In the genomic region with DNA sequence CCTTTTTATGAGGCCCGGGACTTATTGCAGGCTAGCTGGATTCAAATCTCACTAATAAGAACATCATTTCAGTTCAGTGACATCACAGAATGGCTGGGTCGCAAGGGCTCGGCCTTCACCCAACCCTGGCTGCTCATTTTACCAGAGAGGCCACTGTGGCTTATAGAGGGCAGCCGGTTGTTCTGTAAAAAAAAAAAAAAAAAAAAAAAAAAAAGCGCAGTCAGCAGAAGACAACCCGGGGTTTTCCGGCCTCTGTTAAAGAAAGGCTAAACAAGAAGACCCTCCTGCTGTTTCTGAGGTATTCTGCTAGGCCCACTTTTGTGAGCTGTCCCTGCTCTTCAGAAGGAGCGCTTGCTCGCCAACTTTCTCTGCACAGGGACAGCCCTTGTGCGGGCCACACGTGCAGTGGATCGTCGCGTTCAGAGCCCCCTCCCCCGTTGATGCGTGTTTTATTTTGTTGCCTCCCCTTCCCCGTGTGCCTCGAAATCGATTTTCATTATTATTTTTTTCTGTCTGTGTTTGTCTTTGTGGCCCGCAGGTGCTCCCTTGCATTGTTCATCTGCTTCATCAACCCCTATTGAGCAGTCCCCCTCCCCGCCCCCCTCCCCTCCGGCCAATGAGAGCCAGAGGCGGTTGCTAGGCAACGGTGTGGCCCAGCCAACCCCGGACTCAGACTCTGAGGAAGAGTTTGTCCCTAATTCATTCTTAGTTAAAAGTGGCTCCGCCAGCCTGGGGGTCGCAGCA, we compare ENCODE assay signal across 8 mouse cellular contexts.
DNase-seq lines count a peak whose midpoint lies in the region; ATAC-seq lines count a peak whose summit lies in the region.

No protein-coding gene starts in this region.

- no peak overlapping the region for H3K27ac ChIP-seq in heart, embryonic 15.5 days
- H3K27ac ChIP-seq in embryonic facial prominence, embryonic 12.5 days = no peak overlapping the region
- H3K27ac ChIP-seq in midbrain, embryonic 13.5 days = no peak overlapping the region

- peak; percentile 72; the same call in 1 of the 2 replicates for ATAC-seq in heart, embryonic 15.5 days (replicated peaks; ENCODE audit: insufficient number of reproducible peaks, insufficient read depth, low FRiP score, low read depth)
- peak; percentile 67 for ATAC-seq in embryonic facial prominence, embryonic 12.5 days (ENCODE audit: insufficient number of reproducible peaks, insufficient read depth, low FRiP score, low TSS enrichment)
- ATAC-seq in midbrain, embryonic 13.5 days = peak; percentile 95
- no peak for ATAC-seq in monocyte, adult 5-6 weeks (replicated peaks; ENCODE audit: insufficient number of reproducible peaks, low FRiP score, low TSS enrichment, poor library complexity, severe bottlenecking)

- peak overlapping the region; percentile 36 for H3K4me3 ChIP-seq in heart, embryonic 15.5 days
- peak overlapping the region; percentile 30 for H3K4me3 ChIP-seq in embryonic facial prominence, embryonic 12.5 days
- H3K4me3 ChIP-seq in midbrain, embryonic 13.5 days (replicated peaks) = peak overlapping the region; percentile 40

- peaks cover 81% of the 10 kb centered on the region for H3K27me3 ChIP-seq in heart, embryonic 15.5 days
- H3K27me3 ChIP-seq in embryonic facial prominence, embryonic 12.5 days = no peaks in the 10 kb centered on the region
- peaks cover 55% of the 10 kb centered on the region for H3K27me3 ChIP-seq in midbrain, embryonic 13.5 days

- no peak overlapping the region for H3K9ac ChIP-seq in heart, embryonic 15.5 days
- no peak overlapping the region for H3K9ac ChIP-seq in embryonic facial prominence, embryonic 12.5 days
- 0 out of 2 replicates have a peak overlapping the region, but pooled peaks have one; percentile 33 for H3K9ac ChIP-seq in midbrain, embryonic 13.5 days (replicated peaks)

- no peaks in the 10 kb centered on the region for H3K36me3 ChIP-seq in heart, embryonic 15.5 days
- no peaks in the 10 kb centered on the region for H3K36me3 ChIP-seq in embryonic facial prominence, embryonic 12.5 days
- H3K36me3 ChIP-seq in midbrain, embryonic 13.5 days = no peaks in the 10 kb centered on the region

- H3K4me2 ChIP-seq in heart, embryonic 15.5 days = peak overlapping the region; percentile 63
- peak overlapping the region; percentile 53 for H3K4me2 ChIP-seq in embryonic facial prominence, embryonic 12.5 days (replicated peaks)
- H3K4me2 ChIP-seq in midbrain, embryonic 13.5 days (replicated peaks) = peak overlapping the region; percentile 71

- peaks cover 19% of the 10 kb centered on the region for H3K4me1 ChIP-seq in heart, embryonic 15.5 days (replicated peaks)
- H3K4me1 ChIP-seq in embryonic facial prominence, embryonic 12.5 days = peaks cover 45% of the 10 kb centered on the region
- peaks cover 45% of the 10 kb centered on the region for H3K4me1 ChIP-seq in midbrain, embryonic 13.5 days (replicated peaks)

- WGBS in heart, embryonic 15.5 days = 6% methylated on average over 27 of the region's 27 CpGs
- 2% methylated on average over 27 of the region's 27 CpGs for WGBS in embryonic facial prominence, embryonic 12.5 days
- under 1% methylated on average over 27 of the region's 27 CpGs for WGBS in midbrain, embryonic 13.5 days

- H3K9me3 ChIP-seq in heart, embryonic 15.5 days (replicated peaks) = no peaks in the 10 kb centered on the region
- H3K9me3 ChIP-seq in embryonic facial prominence, embryonic 12.5 days = no peaks in the 10 kb centered on the region
- H3K9me3 ChIP-seq in midbrain, embryonic 13.5 days = no peaks in the 10 kb centered on the region

- DNase-seq in heart, adult 18-20 months = no peak
- peak; percentile 86 for DNase-seq in R1 (ENCODE audit: low read depth, low spot score)
- DNase-seq in induced T-regulatory cell, adult 2 months (ENCODE audit: low read depth) = peak; percentile 2
- DNase-seq in left cerebral cortex, adult 18-20 months (ENCODE audit: low spot score in 2 of 2) = no peak

Comparison
In these comparisons a context has a peak if more than half of its experiments do, and no peak if none do; other contexts are left out.
1. DNase-seq: peak in R1 (single experiment) and induced T-regulatory cell, adult 2 months (single experiment); none in heart, adult 18-20 months (0 of 2) and left cerebral cortex, adult 18-20 months (0 of 2).
2. Peak in every context shown above with its lines, with median percentiles within 50 percentile points of each other: H3K4me2 ChIP-seq and H3K4me3 ChIP-seq.